Mouse (Mus musculus): ENCODE measurements around the gene Mef2d. TPM values are rescaled to one million over a fixed set of nuclear protein-coding genes. Genes with fewer than 3 reads are reported as not detected.

The Mef2d gene
- polyA plus RNA-seq, 1 experiment: 343 TPM

GRCm38 (mm10) chr3:88153290-88154011 lies 11.3 kb downstream of the Mef2d start:
- H3K27me3 ChIP-seq (ENCODE audit: control insufficient read depth, insufficient read depth, low read length): no peaks in the 10 kb centered on the region
- no peak for DNase-seq
- TF ChIP-seq POLR2A (IDR thresholded peaks at IDR 0.05; ENCODE audit: control insufficient read depth, extremely low read depth, insufficient read depth, low read length, poor library complexity) (no peak), CTCF (IDR thresholded peaks at IDR 0.05; ENCODE audit: borderline replicate concordance, control insufficient read depth, extremely low read depth, insufficient read depth, low read length, poor library complexity) (no peak)
- peaks cover 23% of the 10 kb centered on the region for H3K36me3 ChIP-seq (ENCODE audit: control insufficient read depth, insufficient read depth, low read length)
- WGBS: 85% methylated on average over 3 of the region's 3 CpGs
- H3K4me1 ChIP-seq (replicated peaks; ENCODE audit: control insufficient read depth, insufficient read depth, low read length): peaks cover 36% of the 10 kb centered on the region
- no peak overlapping the region for H3K4me3 ChIP-seq (ENCODE audit: control insufficient read depth, insufficient read depth, low read length)
- H3K27ac ChIP-seq (ENCODE audit: control insufficient read depth, insufficient read depth, low read length): no peak overlapping the region

GRCm38 (mm10) chr3:88154236-88154635 lies 12.1 kb downstream of the Mef2d start:
- peaks cover 31% of the 10 kb centered on the region for H3K36me3 ChIP-seq (ENCODE audit: control insufficient read depth, insufficient read depth, low read length)
- no peak for DNase-seq
- H3K4me1 ChIP-seq (replicated peaks; ENCODE audit: control insufficient read depth, insufficient read depth, low read length): peaks cover 28% of the 10 kb centered on the region
- 94% methylated on average over 2 of the region's 2 CpGs for WGBS
- H3K27me3 ChIP-seq (ENCODE audit: control insufficient read depth, insufficient read depth, low read length): no peaks in the 10 kb centered on the region
- no peak overlapping the region for H3K27ac ChIP-seq (ENCODE audit: control insufficient read depth, insufficient read depth, low read length)
- no peak overlapping the region for H3K4me3 ChIP-seq (ENCODE audit: control insufficient read depth, insufficient read depth, low read length)
- TF ChIP-seq POLR2A (IDR thresholded peaks at IDR 0.05; ENCODE audit: control insufficient read depth, extremely low read depth, insufficient read depth, low read length, poor library complexity): no peak
- TF ChIP-seq CTCF (IDR thresholded peaks at IDR 0.05; ENCODE audit: borderline replicate concordance, control insufficient read depth, extremely low read depth, insufficient read depth, low read length, poor library complexity): no peak

- DNase-seq: no peak
- H3K4me3 ChIP-seq (ENCODE audit: control insufficient read depth, insufficient read depth, low read length): no peak overlapping the region
- H3K4me1 ChIP-seq (replicated peaks; ENCODE audit: control insufficient read depth, insufficient read depth, low read length): peaks cover 5% of the 10 kb centered on the region; the same call in 1 of the 2 replicates
- no peak for TF ChIP-seq POLR2A (IDR thresholded peaks at IDR 0.05; ENCODE audit: control insufficient read depth, extremely low read depth, insufficient read depth, low read length, poor library complexity)
- TF ChIP-seq CTCF (IDR thresholded peaks at IDR 0.05; ENCODE audit: borderline replicate concordance, control insufficient read depth, extremely low read depth, insufficient read depth, low read length, poor library complexity): no peak
- H3K36me3 ChIP-seq (ENCODE audit: control insufficient read depth, insufficient read depth, low read length): peaks cover 57% of the 10 kb centered on the region
- H3K27ac ChIP-seq (ENCODE audit: control insufficient read depth, insufficient read depth, low read length): no peak overlapping the region
- no peaks in the 10 kb centered on the region for H3K27me3 ChIP-seq (ENCODE audit: control insufficient read depth, insufficient read depth, low read length)
Measured at GRCm38 (mm10) chr3:88156817-88157216, 14.6 kb downstream of the Mef2d start.

GRCm38 (mm10) chr3:88157771-88158597 lies 15.8 kb downstream of the Mef2d start:
- peaks cover 68% of the 10 kb centered on the region for H3K36me3 ChIP-seq (ENCODE audit: control insufficient read depth, insufficient read depth, low read length)
- H3K27me3 ChIP-seq (ENCODE audit: control insufficient read depth, insufficient read depth, low read length): no peaks in the 10 kb centered on the region
- no peaks in the 10 kb centered on the region for H3K4me1 ChIP-seq (replicated peaks; ENCODE audit: control insufficient read depth, insufficient read depth, low read length)
- H3K4me3 ChIP-seq (ENCODE audit: control insufficient read depth, insufficient read depth, low read length): no peak overlapping the region
- peak; percentile 78 for TF ChIP-seq CTCF (IDR thresholded peaks at IDR 0.05; ENCODE audit: borderline replicate concordance, control insufficient read depth, extremely low read depth, insufficient read depth, low read length, poor library complexity)
- no peak for TF ChIP-seq POLR2A (IDR thresholded peaks at IDR 0.05; ENCODE audit: control insufficient read depth, extremely low read depth, insufficient read depth, low read length, poor library complexity)
- no peak overlapping the region for H3K27ac ChIP-seq (ENCODE audit: control insufficient read depth, insufficient read depth, low read length)
- WGBS: 55% methylated on average over 23 of the region's 23 CpGs
- DNase-seq: peak; percentile 72

- WGBS: 95% methylated on average over 6 of the region's 6 CpGs
- no peak for TF ChIP-seq CTCF (IDR thresholded peaks at IDR 0.05; ENCODE audit: borderline replicate concordance, control insufficient read depth, extremely low read depth, insufficient read depth, low read length, poor library complexity)
Measured at GRCm38 (mm10) chr3:88158991-88159390, 16.8 kb downstream of the Mef2d start.

GRCm38 (mm10) chr3:88160856-88161255 lies 18.7 kb downstream of the Mef2d start:
- no peak for DNase-seq
- peaks cover 88% of the 10 kb centered on the region for H3K36me3 ChIP-seq (ENCODE audit: control insufficient read depth, insufficient read depth, low read length)
- no peaks in the 10 kb centered on the region for H3K27me3 ChIP-seq (ENCODE audit: control insufficient read depth, insufficient read depth, low read length)
- TF ChIP-seq CTCF (IDR thresholded peaks at IDR 0.05; ENCODE audit: borderline replicate concordance, control insufficient read depth, extremely low read depth, insufficient read depth, low read length, poor library complexity) (no peak), POLR2A (IDR thresholded peaks at IDR 0.05; ENCODE audit: control insufficient read depth, extremely low read depth, insufficient read depth, low read length, poor library complexity) (no peak)
- no peaks in the 10 kb centered on the region for H3K4me1 ChIP-seq (replicated peaks; ENCODE audit: control insufficient read depth, insufficient read depth, low read length)
- no peak overlapping the region for H3K4me3 ChIP-seq (ENCODE audit: control insufficient read depth, insufficient read depth, low read length)
- no peak overlapping the region for H3K27ac ChIP-seq (ENCODE audit: control insufficient read depth, insufficient read depth, low read length)
- 94% methylated on average over 6 of the region's 6 CpGs for WGBS

More at GRCm38 (mm10) chr3:88158991-88159390, 16.8 kb downstream of the Mef2d start:
- Histone ChIP-seq H3K4me1 (replicated peaks; ENCODE audit: control insufficient read depth, insufficient read depth, low read length) (no peaks in the 10 kb centered on the region), H3K27me3 (ENCODE audit: control insufficient read depth, insufficient read depth, low read length) (no peaks in the 10 kb centered on the region), H3K27ac (ENCODE audit: control insufficient read depth, insufficient read depth, low read length) (no peak overlapping the region), H3K4me3 (ENCODE audit: control insufficient read depth, insufficient read depth, low read length) (no peak overlapping the region), H3K36me3 (ENCODE audit: control insufficient read depth, insufficient read depth, low read length) (peaks cover 77% of the 10 kb centered on the region)
- no peak for DNase-seq

Data from thymus, adult 2 months (tissue).